Mouse (Mus musculus): ENCODE measurements at regions not wholly inside any gene's neighbourhood (a gene's known extent, or its start where the extent isn't known, plus 50 kb on each side); places are given as distances from the start of the nearest gene placed in this dataset.

DNA sequence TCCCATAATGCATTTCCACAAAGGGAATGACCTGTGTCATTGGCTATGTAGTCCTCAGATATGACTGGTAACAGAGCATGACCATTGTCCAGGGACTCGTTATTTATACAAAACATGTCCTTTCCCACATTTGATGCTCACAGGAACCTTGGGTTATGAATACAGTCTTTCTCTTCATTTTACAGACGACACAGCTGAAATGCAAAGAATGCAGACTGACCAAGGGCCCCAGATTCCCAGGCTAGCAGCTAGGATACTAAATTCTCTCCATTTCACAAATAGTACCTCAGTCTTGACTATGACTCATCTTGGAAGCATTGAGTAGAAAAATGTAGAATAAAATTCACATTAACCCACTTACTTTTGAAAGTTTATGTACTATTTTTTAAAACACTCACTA, 182.7 kb upstream of the Sox4 start:
- ATAC-seq (ENCODE audit: low FRiP score, low read depth): no peak
- no peak overlapping the region for H3K4me2 ChIP-seq (replicated peaks)
- H3K9me3 ChIP-seq: no peaks in the 10 kb centered on the region
- H3K4me1 ChIP-seq: no peaks in the 10 kb centered on the region
- WGBS: 78% methylated on average over 2 of the region's 2 CpGs
- no peaks in the 10 kb centered on the region for H3K27me3 ChIP-seq
- no peaks in the 10 kb centered on the region for H3K36me3 ChIP-seq
- no peak overlapping the region for H3K27ac ChIP-seq (replicated peaks)
- H3K4me3 ChIP-seq: no peak overlapping the region
- H3K9ac ChIP-seq (replicated peaks): no peak overlapping the region

- Histone ChIP-seq H3K27ac (replicated peaks) (no peak overlapping the region), H3K9ac (replicated peaks) (no peak overlapping the region), H3K9me3 (no peaks in the 10 kb centered on the region), H3K4me3 (no peak overlapping the region), H3K27me3 (no peaks in the 10 kb centered on the region), H3K4me1 (no peaks in the 10 kb centered on the region), H3K4me2 (replicated peaks) (no peak overlapping the region), H3K36me3 (no peaks in the 10 kb centered on the region)
- ATAC-seq (ENCODE audit: low FRiP score, low read depth): no peak
Measured at GRCm38 (mm10) chr13:29127499-29127898, 174.0 kb upstream of the Sox4 start.

DNA sequence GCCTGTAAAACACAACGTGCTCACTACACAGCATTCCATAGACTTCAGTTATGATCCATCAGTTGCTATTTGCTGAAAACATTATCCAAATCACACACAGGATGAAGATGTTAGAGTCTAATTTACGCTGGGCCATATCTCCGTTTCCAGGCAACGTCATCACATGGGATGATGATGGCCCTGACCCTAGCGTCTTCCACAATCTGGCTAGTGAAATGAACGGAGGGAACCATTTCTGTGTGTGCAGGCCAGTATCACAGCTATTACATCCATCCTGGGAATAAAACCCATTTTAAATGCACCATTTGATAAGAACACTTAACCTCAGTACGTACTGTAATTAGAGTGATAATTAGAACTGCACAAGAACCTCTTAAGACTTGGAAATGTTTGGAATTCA, 170.0 kb upstream of the Sox4 start:
- Histone ChIP-seq H3K36me3 (no peaks in the 10 kb centered on the region), H3K4me1 (no peaks in the 10 kb centered on the region), H3K27me3 (no peaks in the 10 kb centered on the region), H3K9me3 (no peaks in the 10 kb centered on the region), H3K4me2 (replicated peaks) (no peak overlapping the region), H3K27ac (replicated peaks) (0 out of 2 replicates have a peak overlapping the region, but pooled peaks have one; percentile 20), H3K9ac (replicated peaks) (no peak overlapping the region), H3K4me3 (no peak overlapping the region)
- 73% methylated on average over 7 of the region's 7 CpGs for WGBS
- no peak for ATAC-seq (ENCODE audit: low FRiP score, low read depth)

- no peak overlapping the region for H3K4me2 ChIP-seq (replicated peaks)
- no peak for ATAC-seq (ENCODE audit: low FRiP score, low read depth)
Measured at GRCm38 (mm10) chr13:29121121-29121520, 167.6 kb upstream of the Sox4 start.

DNA sequence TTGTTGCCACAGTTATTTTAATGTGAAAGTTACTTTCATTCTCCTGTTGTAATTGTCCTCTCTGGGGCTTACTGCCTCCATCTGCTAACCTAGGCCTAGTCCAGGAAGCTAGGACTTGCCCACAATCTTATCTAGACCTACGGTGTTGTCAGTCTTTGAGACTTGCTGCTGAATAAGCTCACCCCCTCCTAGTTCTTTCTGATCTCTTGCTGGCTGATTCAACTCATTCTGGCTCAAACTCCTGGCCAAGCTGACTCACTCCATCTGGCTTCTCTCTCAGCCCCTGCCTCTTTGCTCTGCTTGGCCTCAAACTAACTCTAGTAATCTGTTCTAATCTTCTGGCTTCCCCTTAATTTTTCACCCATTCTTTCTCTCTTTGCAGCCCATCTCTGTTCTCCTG, 165.8 kb upstream of the Sox4 start:
- no peaks in the 10 kb centered on the region for H3K4me1 ChIP-seq
- H3K4me3 ChIP-seq: no peak overlapping the region
- WGBS: 87% methylated on average over 1 of the region's 1 CpGs
- no peak overlapping the region for H3K27ac ChIP-seq (replicated peaks)
- ATAC-seq (ENCODE audit: low FRiP score, low read depth): no peak
- no peak overlapping the region for H3K9ac ChIP-seq (replicated peaks)
- no peaks in the 10 kb centered on the region for H3K9me3 ChIP-seq
- no peak overlapping the region for H3K4me2 ChIP-seq (replicated peaks)
- no peaks in the 10 kb centered on the region for H3K27me3 ChIP-seq
- no peaks in the 10 kb centered on the region for H3K36me3 ChIP-seq

More at GRCm38 (mm10) chr13:29121121-29121520, 167.6 kb upstream of the Sox4 start:
- Histone ChIP-seq H3K36me3 (no peaks in the 10 kb centered on the region), H3K27me3 (no peaks in the 10 kb centered on the region), H3K27ac (replicated peaks) (no peak overlapping the region), H3K4me3 (no peak overlapping the region), H3K4me1 (no peaks in the 10 kb centered on the region), H3K9ac (replicated peaks) (no peak overlapping the region), H3K9me3 (no peaks in the 10 kb centered on the region)
- WGBS: 76% methylated on average over 5 of the region's 5 CpGs

DNA sequence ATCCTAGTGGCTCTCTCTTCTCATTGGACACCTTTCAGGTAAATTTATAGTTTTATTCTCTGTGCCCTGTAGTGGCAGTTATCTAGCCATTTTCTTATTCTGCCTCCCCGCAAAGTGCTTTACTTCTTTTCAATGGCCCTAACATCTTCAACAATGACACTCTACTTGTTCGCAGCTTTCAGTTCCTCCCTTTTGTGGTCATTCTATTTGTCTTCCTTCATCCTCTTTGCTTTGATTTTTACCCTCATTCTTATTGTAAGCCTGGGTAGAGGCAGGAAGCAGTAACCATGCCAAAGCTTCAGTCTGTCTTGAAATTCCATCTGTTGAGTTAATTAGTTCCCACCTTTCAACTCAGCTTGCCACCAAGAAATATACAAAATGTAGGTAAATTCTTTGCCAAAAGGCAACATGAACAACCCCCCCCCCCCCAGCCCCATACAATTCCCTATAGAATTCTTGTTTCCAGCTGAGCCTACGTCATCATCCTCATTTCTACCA, 161.5 kb upstream of the Sox4 start:
- H3K36me3 ChIP-seq: no peaks in the 10 kb centered on the region
- no peak overlapping the region for H3K4me2 ChIP-seq (replicated peaks)
- H3K4me1 ChIP-seq: no peaks in the 10 kb centered on the region
- H3K4me3 ChIP-seq: no peak overlapping the region
- ATAC-seq (ENCODE audit: low FRiP score, low read depth): no peak
- H3K27ac ChIP-seq (replicated peaks): no peak overlapping the region
- 0 out of 2 replicates have a peak, but pooled peaks cover 5% of the 10 kb centered on the region for H3K9me3 ChIP-seq
- 84% methylated on average over 3 of the region's 3 CpGs for WGBS
- H3K9ac ChIP-seq (replicated peaks): no peak overlapping the region
- H3K27me3 ChIP-seq: no peaks in the 10 kb centered on the region

- Histone ChIP-seq H3K27me3 (no peaks in the 10 kb centered on the region), H3K4me1 (no peaks in the 10 kb centered on the region), H3K4me2 (replicated peaks) (no peak overlapping the region), H3K27ac (replicated peaks) (no peak overlapping the region), H3K9ac (replicated peaks) (no peak overlapping the region), H3K9me3 (0 out of 2 replicates have a peak, but pooled peaks cover 5% of the 10 kb centered on the region), H3K36me3 (no peaks in the 10 kb centered on the region), H3K4me3 (no peak overlapping the region)
- no peak for ATAC-seq (ENCODE audit: low FRiP score, low read depth)
- 83% methylated on average over 5 of the region's 5 CpGs for WGBS
Measured at GRCm38 (mm10) chr13:29110127-29110526, 156.6 kb upstream of the Sox4 start.

- no peaks in the 10 kb centered on the region for H3K27me3 ChIP-seq
- 0 out of 2 replicates have a peak, but pooled peaks cover 5% of the 10 kb centered on the region for H3K9me3 ChIP-seq
- no peak overlapping the region for H3K27ac ChIP-seq (replicated peaks)
- no peak for ATAC-seq (ENCODE audit: low FRiP score, low read depth)
- no peak overlapping the region for H3K4me2 ChIP-seq (replicated peaks)
- no peak overlapping the region for H3K9ac ChIP-seq (replicated peaks)
- no peaks in the 10 kb centered on the region for H3K4me1 ChIP-seq
- H3K4me3 ChIP-seq: no peak overlapping the region
- 81% methylated on average over 18 of the region's 18 CpGs for WGBS
- no peaks in the 10 kb centered on the region for H3K36me3 ChIP-seq
Measured at GRCm38 (mm10) chr13:29109064-29109856, 155.7 kb upstream of the Sox4 start.

DNA sequence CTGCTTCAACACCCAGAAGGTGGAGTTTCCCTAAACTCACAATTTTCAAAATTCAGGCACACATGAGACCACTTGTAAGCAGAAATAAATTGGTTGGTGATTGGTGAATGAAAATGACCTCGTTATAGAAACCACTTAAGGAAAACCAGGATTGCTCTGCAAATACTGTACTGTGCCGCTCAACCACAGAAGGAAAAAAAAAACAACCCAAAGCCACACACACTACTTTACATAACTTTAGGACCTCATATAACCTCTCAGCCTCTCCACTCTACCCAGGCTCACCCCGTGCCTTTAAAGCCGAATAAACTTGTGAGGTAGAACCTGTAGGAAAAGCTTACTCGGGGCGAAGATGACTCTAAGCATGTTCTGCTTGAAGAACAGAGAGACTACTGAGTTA, 154.7 kb upstream of the Sox4 start:
- no peak for ATAC-seq (ENCODE audit: low FRiP score, low read depth)
- H3K4me2 ChIP-seq (replicated peaks): no peak overlapping the region
- H3K4me1 ChIP-seq: no peaks in the 10 kb centered on the region
- no peak overlapping the region for H3K27ac ChIP-seq (replicated peaks)
- H3K9ac ChIP-seq (replicated peaks): no peak overlapping the region
- WGBS: 87% methylated on average over 6 of the region's 6 CpGs
- no peaks in the 10 kb centered on the region for H3K36me3 ChIP-seq
- 0 out of 2 replicates have a peak, but pooled peaks cover 5% of the 10 kb centered on the region for H3K9me3 ChIP-seq
- H3K4me3 ChIP-seq: no peak overlapping the region
- no peaks in the 10 kb centered on the region for H3K27me3 ChIP-seq

- Histone ChIP-seq H3K9me3 (0 out of 2 replicates have a peak, but pooled peaks cover 4% of the 10 kb centered on the region), H3K27ac (replicated peaks) (no peak overlapping the region), H3K4me1 (no peaks in the 10 kb centered on the region), H3K9ac (replicated peaks) (no peak overlapping the region), H3K36me3 (no peaks in the 10 kb centered on the region), H3K27me3 (no peaks in the 10 kb centered on the region), H3K4me2 (replicated peaks) (no peak overlapping the region), H3K4me3 (no peak overlapping the region)
- no peak for ATAC-seq (ENCODE audit: low FRiP score, low read depth)
- 89% methylated on average over 5 of the region's 5 CpGs for WGBS
Measured at GRCm38 (mm10) chr13:29092166-29092565, 138.7 kb upstream of the Sox4 start.

DNA sequence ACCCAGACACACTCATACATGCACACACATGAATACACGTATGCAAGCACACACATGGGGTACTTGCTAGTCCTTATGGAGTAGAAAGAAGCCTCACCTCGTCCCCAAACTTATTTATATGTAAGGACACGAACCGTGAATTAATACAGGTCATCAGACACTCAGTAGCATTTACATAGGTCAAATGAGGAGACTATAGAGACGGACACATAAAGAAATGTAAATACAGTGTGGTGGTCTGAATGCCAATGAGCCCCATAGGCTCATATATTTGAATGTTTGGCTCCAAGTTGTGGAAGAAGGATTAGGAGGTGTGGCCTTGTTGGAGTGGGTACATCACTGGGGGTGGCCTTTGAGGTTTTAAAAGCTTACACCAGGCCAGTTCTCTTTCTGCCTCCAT, 133.3 kb upstream of the Sox4 start:
- 52% methylated on average over 5 of the region's 5 CpGs for WGBS
- Histone ChIP-seq H3K9ac (replicated peaks) (no peak overlapping the region), H3K36me3 (no peaks in the 10 kb centered on the region), H3K4me2 (replicated peaks) (no peak overlapping the region), H3K27me3 (no peaks in the 10 kb centered on the region), H3K4me1 (no peaks in the 10 kb centered on the region), H3K27ac (replicated peaks) (no peak overlapping the region), H3K9me3 (0 out of 2 replicates have a peak, but pooled peaks cover 4% of the 10 kb centered on the region), H3K4me3 (no peak overlapping the region)
- 0 out of 2 replicates have a peak, but pooled peaks have one; percentile 16 for ATAC-seq (ENCODE audit: low FRiP score, low read depth)

DNA sequence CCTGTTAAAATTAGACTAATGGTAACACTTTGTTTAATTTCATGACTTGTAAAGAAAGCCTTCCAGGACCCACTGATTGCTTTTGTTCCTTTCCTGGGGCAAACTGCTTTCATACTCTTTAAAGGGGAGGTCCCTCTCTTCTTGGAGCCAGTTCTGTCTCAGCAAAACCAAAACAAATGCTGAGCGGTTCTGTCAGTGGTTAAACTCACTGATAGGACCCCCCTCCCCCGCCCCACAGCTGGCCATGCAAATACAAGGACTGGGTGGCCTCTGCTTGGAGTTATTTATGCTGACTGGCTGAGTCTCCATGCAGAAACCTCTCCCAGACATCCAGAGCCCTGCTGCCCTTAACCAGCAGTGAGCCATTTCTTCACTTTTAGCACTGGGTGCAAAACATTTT, 127.6 kb upstream of the Sox4 start:
- ATAC-seq (ENCODE audit: low FRiP score, low read depth): no peak
- H3K9ac ChIP-seq (replicated peaks): no peak overlapping the region
- H3K27me3 ChIP-seq: no peaks in the 10 kb centered on the region
- no peaks in the 10 kb centered on the region for H3K9me3 ChIP-seq
- H3K27ac ChIP-seq (replicated peaks): no peak overlapping the region
- WGBS: 37% methylated on average over 2 of the region's 2 CpGs
- no peaks in the 10 kb centered on the region for H3K36me3 ChIP-seq
- no peaks in the 10 kb centered on the region for H3K4me1 ChIP-seq
- no peak overlapping the region for H3K4me3 ChIP-seq
- H3K4me2 ChIP-seq (replicated peaks): no peak overlapping the region

All from midbrain, embryonic 12.5 days (tissue).